Mouse (Mus musculus) thymus, postnatal 14 days (tissue): Measurements from ENCODE around the gene Rab14.

Experiments
- DNase-seq: peaks from one replicate; pipeline ENCODE4 v3.0.0; 2021

Gene Rab14

GRCm38 (mm10) chr2:35200898-35201668 is at the start of gene Rab14:
Rab14 (minus strand) TSS chr2:35201120.
- peak; percentile 100 for DNase-seq

- no peak for DNase-seq
Measured at GRCm38 (mm10) chr2:35247763-35248162, 46.8 kb upstream of the Rab14 start.

DNA sequence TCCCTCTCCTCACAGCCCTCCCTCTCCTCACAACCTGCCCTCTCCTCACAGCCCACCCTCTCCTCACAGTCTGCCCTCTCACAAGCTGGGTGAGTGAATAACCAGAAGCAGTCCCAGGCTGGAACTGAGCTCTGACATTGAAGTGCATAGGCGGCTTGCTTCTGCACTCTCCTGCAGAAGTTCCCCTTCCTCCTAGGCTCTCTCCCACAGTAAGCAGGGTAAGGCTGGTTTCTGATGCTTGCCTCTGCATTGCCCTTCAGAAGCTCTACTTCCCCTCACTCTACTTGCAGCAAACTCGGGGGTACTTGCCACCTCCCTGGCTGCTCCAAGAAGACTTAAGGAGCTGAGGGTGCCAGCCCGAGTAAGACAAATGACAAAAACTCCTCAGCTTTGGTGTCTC is 43.3 kb upstream of the Rab14 start:
- no peak for DNase-seq

GRCm38 (mm10) chr2:35235021-35235420 is 34.1 kb upstream of the Rab14 start:
- DNase-seq, result no peak

- no peak for DNase-seq
Measured at GRCm38 (mm10) chr2:35233898-35234297, 33.0 kb upstream of the Rab14 start.

- DNase-seq, result peak; percentile 64
Measured at GRCm38 (mm10) chr2:35232595-35233445, 31.9 kb upstream of the Rab14 start.

DNA sequence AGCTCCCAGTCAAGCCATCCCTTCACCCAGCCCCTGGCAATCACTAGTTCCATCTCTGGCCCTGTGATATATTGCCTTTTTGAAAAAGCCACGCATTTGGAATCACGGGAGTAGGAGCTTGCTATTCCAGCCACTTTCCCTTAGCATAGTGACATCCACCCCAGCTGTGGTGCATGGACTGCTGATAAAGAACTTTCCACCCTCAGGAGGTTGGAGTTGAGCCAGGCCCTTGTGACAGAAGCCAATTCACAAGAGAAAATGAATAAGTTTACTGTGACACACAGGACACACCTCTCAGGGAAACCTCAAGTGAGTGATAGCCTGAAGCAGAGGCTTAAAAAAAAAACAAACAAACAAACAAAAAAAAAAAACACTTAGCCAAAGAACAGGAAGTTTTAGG is 31.0 kb upstream of the Rab14 start:
- DNase-seq, result no peak

DNA sequence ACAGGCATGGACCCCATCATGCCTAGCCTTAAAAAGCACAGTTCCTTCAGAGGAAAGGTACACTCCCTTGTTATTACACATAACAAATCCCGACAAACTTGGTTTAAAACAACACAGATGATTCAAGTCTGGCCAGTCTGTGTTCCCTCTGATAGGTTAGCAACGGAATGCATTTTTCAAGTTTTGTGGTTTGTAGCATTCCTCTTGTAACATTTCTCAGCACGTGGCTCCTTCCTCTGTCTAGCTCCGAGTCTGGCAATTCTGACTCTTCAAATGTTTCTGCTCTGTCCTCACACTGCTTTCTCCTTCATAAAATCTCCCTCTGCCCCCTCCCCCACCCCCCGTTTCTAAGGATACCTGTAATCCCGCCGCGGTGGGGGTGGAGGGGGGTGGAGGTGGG is 29.3 kb upstream of the Rab14 start:
- DNase-seq, result no peak

DNA sequence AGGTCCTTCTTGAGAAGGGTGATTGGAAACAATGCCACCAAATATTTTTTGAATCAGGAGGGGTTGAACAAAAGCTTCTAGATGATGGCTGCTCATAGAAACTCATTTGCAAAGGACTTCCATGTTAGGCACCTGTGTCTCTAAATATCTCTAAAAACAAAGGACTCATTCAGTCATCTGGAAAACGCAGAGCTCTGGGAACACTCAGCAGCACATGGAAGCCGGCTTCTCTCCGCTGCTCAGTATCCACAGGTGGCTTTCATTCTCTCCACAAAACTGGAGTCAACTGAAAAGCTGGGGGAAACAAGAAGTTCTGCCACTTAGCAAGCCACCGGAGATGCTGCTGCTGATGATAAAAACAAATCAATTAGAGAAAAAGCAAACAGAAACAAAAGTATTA is 27.2 kb upstream of the Rab14 start:
- no peak for DNase-seq

GRCm38 (mm10) chr2:35224285-35224684 is 23.4 kb upstream of the Rab14 start:
- DNase-seq, result no peak

DNA sequence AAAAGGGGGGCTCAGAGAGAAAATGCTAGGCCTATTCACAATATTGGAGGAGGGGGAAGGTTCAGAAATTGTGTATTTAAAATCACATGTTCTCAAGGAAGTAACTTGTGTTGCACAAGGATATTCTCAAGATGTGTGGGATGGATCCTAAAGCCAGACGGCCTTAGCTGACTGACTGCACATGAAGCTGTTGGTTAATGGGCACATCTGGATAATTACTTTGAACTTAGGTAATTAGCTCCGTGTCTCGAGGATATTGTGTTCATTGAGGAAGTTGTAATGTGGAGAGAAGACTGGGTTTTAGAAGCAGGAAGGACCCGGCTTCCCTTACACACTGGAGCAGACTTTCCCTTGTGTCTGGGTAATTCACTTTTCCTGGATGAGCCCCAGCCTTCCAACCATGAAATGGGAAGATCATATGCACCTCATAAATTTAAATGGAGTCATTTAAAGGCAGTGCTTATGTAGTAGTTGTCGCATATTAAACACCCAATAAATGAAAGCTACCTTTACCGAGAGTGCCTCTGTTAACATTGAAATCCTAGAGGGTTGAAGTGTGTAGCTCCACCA is 22.0 kb upstream of the Rab14 start:
- DNase-seq, result no peak

- no peak for DNase-seq
Measured at GRCm38 (mm10) chr2:35218736-35219135, 17.8 kb upstream of the Rab14 start.

GRCm38 (mm10) chr2:35216701-35217100 is 15.8 kb upstream of the Rab14 start:
- no peak for DNase-seq

- no peak for DNase-seq
Measured at GRCm38 (mm10) chr2:35215363-35215762, 14.4 kb upstream of the Rab14 start.

GRCm38 (mm10) chr2:35214881-35215358 is 14.0 kb upstream of the Rab14 start:
- DNase-seq, result peak; percentile 80

- no peak for DNase-seq
Measured at GRCm38 (mm10) chr2:35213345-35213910, 12.5 kb upstream of the Rab14 start.

- DNase-seq, result no peak
Measured at GRCm38 (mm10) chr2:35211681-35212080, 10.8 kb upstream of the Rab14 start.

- no peak for DNase-seq
Measured at GRCm38 (mm10) chr2:35208931-35209665, 8.2 kb upstream of the Rab14 start.

- no peak for DNase-seq
Measured at GRCm38 (mm10) chr2:35208054-35208453, 7.1 kb upstream of the Rab14 start.

DNA sequence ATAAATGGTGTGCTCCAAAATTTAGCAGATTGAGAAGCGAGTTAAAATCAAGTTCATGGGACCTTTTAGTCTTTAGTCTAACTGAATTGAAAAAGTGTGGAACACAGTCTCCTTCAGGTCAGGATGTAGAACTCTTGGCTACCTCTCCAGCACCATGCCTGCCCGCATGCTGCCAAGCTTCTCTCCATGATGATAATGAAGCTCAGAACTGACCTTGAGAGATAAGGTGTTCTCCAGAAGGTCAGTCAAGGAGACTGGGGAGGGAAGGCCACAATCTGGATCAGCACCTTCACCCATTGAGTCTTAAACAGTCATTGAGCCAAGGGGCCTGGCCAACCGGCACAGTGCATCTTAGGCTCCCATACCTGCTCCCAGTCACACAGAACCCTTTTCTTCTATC is 5.8 kb upstream of the Rab14 start:
- DNase-seq, result no peak

DNA sequence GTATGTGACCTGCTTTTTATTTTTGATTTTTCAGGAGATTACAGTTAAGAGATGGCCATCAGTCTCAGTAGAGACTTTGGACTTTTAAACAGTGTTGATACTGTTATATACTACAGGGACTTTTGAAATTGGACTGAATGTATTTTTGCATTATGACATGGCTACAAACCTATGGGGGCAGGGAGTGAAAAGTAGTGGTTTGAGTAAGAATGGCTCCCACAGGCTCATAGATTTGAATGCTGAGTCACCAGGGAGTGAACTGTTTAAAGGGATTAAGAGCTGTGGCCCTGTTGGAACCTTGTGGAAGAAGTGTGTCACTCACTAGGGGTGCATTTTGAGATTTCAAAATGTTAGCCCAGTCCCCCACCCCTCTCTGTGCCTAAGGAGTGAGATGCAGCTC is 2.8 kb upstream of the Rab14 start:
- no peak for DNase-seq
